Mouse (Mus musculus): ENCODE data around the gene AU040320.

DNA sequence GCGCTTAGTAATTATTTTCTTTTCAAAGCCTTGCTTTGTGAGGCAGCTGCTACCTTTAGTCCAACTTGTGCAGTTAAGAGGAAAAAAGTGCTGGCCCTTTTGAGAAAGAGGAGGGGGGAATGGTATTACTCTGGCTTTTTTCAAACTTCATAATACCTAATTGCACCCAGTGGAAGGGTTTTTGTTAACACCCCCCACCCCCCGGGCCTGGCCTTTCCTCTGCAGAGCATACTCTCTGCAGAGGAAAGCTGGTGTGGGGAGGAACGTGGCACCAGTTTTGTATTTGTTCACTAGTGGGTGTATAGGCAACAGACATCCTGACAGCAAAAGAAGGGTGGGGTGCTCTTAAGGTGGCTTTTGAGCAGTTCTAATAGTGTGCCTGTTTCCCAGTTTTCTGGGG, 28.5 kb downstream of the AU040320 start:
- no peak for TF ChIP-seq CTCF (IDR thresholded peaks at IDR 0.05; ENCODE audit: insufficient read depth, low read depth, low read length)
- TF ChIP-seq POLR2A (IDR thresholded peaks at IDR 0.05; ENCODE audit: insufficient read depth, low read depth, low read length) = no peak
